Mouse (Mus musculus) E14TG2a.4 (cell line): ENCODE measurements around the gene Zbtb40.

Experiments
- H3K27me3 ChIP-seq: 2 replicates; pipeline ENCODE4 v1.6.1; 2014; ENCODE audit warnings: low read length, control low read depth; ENCODE audit not compliant: insufficient read depth
- H3K36me3 ChIP-seq: 2 replicates; pipeline ENCODE4 v1.6.1; 2014; ENCODE audit warnings: low read length, control low read depth; ENCODE audit not compliant: insufficient read depth
- H3K4me1 ChIP-seq: replicated peaks from 2 replicates; pipeline ENCODE4 v1.6.1; 2014; ENCODE audit warnings: low read depth, low read length, control low read depth
- H3K4me3 ChIP-seq: replicated peaks from 2 replicates; pipeline ENCODE4 v1.5.1; 2014; ENCODE audit warnings: mild to moderate bottlenecking, low read length
- H3K9me3 ChIP-seq: 2 replicates; pipeline ENCODE4 v1.6.1; 2014; ENCODE audit warnings: low read length, control low read depth
- CTCF ChIP-seq: conservative IDR thresholded peaks from 2 replicates; pipeline ENCODE4 v1.5.1; 2014; ENCODE audit warnings: low read length
- NANOG ChIP-seq: IDR thresholded peaks from 2 replicates; pipeline ENCODE4 v1.6.1; 2014; ENCODE audit warnings: borderline replicate concordance, low read length, mixed read lengths
- POU5F1 ChIP-seq: IDR thresholded peaks from 2 replicates; pipeline ENCODE4 v1.6.1; 2014; ENCODE audit warnings: low read length, borderline replicate concordance

Zbtb40 gene

DNA sequence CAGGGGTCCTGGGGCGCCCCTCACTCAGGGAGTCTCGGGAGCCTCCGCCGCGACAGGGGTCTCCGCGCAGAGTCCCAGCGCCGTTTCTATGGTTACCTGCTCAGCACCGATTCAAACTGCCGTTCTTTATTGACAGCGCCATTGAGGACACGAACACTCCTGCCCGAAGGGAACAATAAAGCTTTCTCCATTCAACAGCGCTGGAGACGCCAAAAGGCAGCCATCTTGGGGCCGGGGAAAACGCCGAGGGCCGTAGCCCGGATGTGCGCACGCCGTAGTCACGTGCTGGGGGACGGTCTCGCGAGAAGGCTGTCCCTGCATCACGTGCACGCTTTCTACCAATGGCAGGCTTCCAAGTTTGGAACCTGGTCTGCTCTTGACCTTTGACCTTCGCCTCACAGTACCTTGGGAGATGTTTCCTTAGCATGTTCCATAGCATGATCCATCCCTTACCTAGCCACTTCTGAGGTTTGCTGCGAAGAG, at the start of gene Zbtb40:
Gene Zbtb40, minus strand, starts transcription at position 252 of the 483 bp plus-strand sequence.
- peak within 1 kb of the TSS; percentile 99 for H3K4me3 ChIP-seq
- no peaks in the 10 kb centered on the region for H3K27me3 ChIP-seq
- H3K36me3 ChIP-seq, result no peaks in the 10 kb centered on the region
- H3K9me3 ChIP-seq, result no peaks in the 10 kb centered on the region; the same call in 1 of the 2 replicates
- H3K4me1 ChIP-seq, result peaks cover 22% of the 10 kb centered on the region
- TF ChIP-seq POU5F1 (no peak), NANOG (no peak), CTCF (no peak)

DNA sequence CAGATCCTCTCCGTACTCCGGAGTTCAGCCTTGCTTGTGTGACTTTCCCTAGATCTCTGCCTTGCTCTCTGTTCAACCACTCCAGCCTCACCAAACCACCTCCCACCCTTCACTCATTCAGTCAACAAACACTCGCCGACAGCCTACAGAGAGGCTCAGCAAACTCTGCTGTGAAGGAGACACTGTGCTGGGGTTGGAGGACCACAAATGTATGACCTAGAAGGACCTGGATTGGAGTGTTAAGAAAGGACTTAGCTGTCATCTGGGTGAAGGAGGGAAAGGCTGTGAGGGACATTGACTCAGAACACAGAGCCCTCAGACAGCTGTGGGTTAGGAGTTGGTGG, 49.4 kb upstream of the Zbtb40 start:
- H3K9me3 ChIP-seq, result peaks cover 11% of the 10 kb centered on the region; the same call in 1 of the 2 replicates
- TF ChIP-seq POU5F1 (no peak), CTCF (no peak), NANOG (no peak)

GRCm38 (mm10) chr4:137097246-137097983, 48.8 kb upstream of the Zbtb40 start:
- Histone ChIP-seq H3K9me3 (peaks cover 11% of the 10 kb centered on the region; the same call in 1 of the 2 replicates), H3K27me3 (peaks cover 15% of the 10 kb centered on the region; the same call in 1 of the 2 replicates), H3K4me3 (no peak overlapping the region), H3K36me3 (no peaks in the 10 kb centered on the region), H3K4me1 (peaks cover 9% of the 10 kb centered on the region; the same call in 1 of the 2 replicates)
- TF ChIP-seq CTCF, result no peak
- no peak for TF ChIP-seq NANOG
- TF ChIP-seq POU5F1, result no peak

More for the DNA sequence above, 49.4 kb upstream of the Zbtb40 start:
- no peak overlapping the region for H3K4me3 ChIP-seq
- H3K27me3 ChIP-seq, result peaks cover 15% of the 10 kb centered on the region; the same call in 1 of the 2 replicates
- no peaks in the 10 kb centered on the region for H3K36me3 ChIP-seq
- H3K4me1 ChIP-seq, result peaks cover 9% of the 10 kb centered on the region; the same call in 1 of the 2 replicates

DNA sequence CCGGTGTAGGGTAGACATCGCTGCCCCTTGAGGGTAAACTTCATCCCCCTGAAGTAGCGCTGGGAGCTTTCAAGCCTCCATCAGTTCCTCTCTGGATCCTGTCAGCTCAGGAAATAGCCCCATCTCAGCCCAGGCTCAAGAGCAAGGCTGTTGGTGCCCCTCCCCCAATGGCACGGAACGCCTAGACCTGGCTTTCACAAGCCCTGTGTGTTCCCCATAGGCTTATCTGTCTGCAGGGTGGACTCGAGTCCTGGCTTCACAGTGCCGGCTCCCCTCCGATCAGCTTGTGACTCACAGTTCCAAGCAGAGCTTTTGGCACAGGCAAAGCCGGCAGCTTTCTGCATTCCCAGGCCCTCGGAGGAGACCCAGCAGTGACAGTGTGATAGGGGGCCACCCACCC, 47.8 kb upstream of the Zbtb40 start:
- Histone ChIP-seq H3K4me1 (peaks cover 9% of the 10 kb centered on the region; the same call in 1 of the 2 replicates), H3K9me3 (peaks cover 11% of the 10 kb centered on the region; the same call in 1 of the 2 replicates), H3K4me3 (no peak overlapping the region), H3K27me3 (peaks cover 15% of the 10 kb centered on the region; the same call in 1 of the 2 replicates), H3K36me3 (no peaks in the 10 kb centered on the region)
- TF ChIP-seq POU5F1 (no peak), CTCF (no peak), NANOG (no peak)

- Histone ChIP-seq H3K27me3 (peaks cover 4% of the 10 kb centered on the region; the same call in 1 of the 2 replicates), H3K4me3 (no peak overlapping the region), H3K36me3 (no peaks in the 10 kb centered on the region), H3K9me3 (no peaks in the 10 kb centered on the region), H3K4me1 (no peaks in the 10 kb centered on the region; the same call in 1 of the 2 replicates)
- peak; percentile 12; the same call in 1 of the 2 replicates for TF ChIP-seq CTCF
- TF ChIP-seq POU5F1, result no peak
- no peak for TF ChIP-seq NANOG
Observed at GRCm38 (mm10) chr4:137085083-137085810, 36.6 kb upstream of the Zbtb40 start.

GRCm38 (mm10) chr4:137082866-137083265, 34.3 kb upstream of the Zbtb40 start:
- Histone ChIP-seq H3K4me3 (no peak overlapping the region), H3K36me3 (no peaks in the 10 kb centered on the region), H3K4me1 (no peaks in the 10 kb centered on the region; the same call in 1 of the 2 replicates), H3K9me3 (no peaks in the 10 kb centered on the region), H3K27me3 (peaks cover 4% of the 10 kb centered on the region; the same call in 1 of the 2 replicates)
- TF ChIP-seq NANOG (no peak), CTCF (no peak), POU5F1 (no peak)

DNA sequence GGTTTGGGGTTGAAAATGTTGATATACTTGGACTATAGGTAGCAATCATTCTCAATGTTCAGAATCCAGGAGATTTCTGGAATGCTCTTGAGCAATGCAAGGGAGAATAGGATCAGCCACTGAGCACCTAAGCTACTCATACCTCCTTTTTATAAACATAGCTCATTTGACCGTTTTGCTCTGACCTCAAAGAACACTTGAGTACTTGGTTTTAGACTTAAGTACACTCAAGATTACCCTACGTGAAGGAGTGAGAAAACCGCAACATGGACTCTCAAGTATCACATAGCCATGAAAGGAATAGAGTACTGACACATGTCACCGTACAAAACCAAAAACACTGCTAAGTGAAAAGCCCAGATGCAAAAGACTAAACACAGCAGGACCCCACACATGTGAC, 32.8 kb upstream of the Zbtb40 start:
- no peaks in the 10 kb centered on the region for H3K36me3 ChIP-seq
- TF ChIP-seq NANOG, result no peak
- TF ChIP-seq CTCF, result no peak
- no peak for TF ChIP-seq POU5F1
- no peaks in the 10 kb centered on the region for H3K9me3 ChIP-seq

DNA sequence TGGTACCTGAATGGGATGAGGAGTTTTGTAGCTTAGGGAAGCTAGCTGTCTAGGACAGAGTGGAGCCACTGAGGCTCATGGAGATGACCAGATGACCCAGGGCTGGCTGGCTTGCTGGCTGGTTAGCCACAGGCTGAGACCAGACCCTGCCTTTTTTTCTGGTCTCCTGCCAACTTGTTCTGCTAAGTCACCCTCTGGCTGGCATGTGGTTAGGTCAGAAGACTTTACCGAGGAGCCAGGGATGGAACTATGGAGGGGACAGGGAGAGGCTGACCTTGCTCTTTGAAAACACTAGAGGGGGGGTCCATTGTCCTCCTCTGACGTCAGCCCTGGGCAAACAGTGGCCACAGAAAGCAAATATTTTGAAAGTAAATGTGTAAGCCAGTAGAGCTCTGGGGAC, 28.6 kb upstream of the Zbtb40 start:
- Histone ChIP-seq H3K4me3 (no peak overlapping the region), H3K36me3 (no peaks in the 10 kb centered on the region), H3K9me3 (no peaks in the 10 kb centered on the region), H3K27me3 (peaks cover 7% of the 10 kb centered on the region; the same call in 1 of the 2 replicates), H3K4me1 (0 out of 2 replicates have a peak, but pooled peaks cover 2% of the 10 kb centered on the region)
- TF ChIP-seq NANOG (no peak), CTCF (no peak), POU5F1 (no peak)

More for the DNA sequence above, 32.8 kb upstream of the Zbtb40 start:
- H3K4me3 ChIP-seq, result no peak overlapping the region
- H3K4me1 ChIP-seq, result no peaks in the 10 kb centered on the region; the same call in 1 of the 2 replicates
- peaks cover 5% of the 10 kb centered on the region for H3K27me3 ChIP-seq
